Comparison of ENCODE assay signal across 9 mouse cellular contexts in the genomic region with DNA sequence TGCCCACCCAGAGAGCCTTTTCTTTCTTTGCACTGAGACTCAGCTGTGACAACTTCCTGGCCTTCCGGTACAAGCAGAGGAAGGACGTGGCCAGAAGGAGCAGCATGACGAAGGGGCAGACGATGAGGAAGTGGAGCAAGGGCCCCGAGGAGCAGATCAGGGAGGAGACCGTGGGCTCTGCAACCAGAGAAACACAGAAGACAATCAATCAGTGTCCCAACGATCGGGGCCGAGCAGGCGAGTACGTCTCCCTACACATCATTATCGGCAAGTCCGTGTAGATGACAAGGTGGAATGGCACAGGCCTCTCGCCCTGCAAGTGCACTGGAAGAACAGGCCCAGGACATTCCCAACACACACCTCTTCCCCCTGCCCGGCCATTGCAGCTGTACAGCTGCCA. TPM values are rescaled to one million over a fixed set of nuclear protein-coding genes. Genes with fewer than 3 reads are reported as not detected.
DNase-seq lines count a peak whose midpoint lies in the region; TF ChIP-seq lines count a peak whose summit lies in the region.
"Had no signal": no experiment of that assay in that cellular context is flagged by ENCODE, and none has a peak within 500 bp of the region (broad histone marks: within the 10 kb centered on the region; RNA-seq: fewer than 3 reads in every experiment).

No protein-coding gene starts in this region.

- H3K9me3 ChIP-seq in limb, embryonic 10.5 days (replicated peaks) = no peaks in the 10 kb centered on the region

- H3K27me3 ChIP-seq in limb, embryonic 10.5 days (ENCODE audit: low read depth, poor library complexity, severe bottlenecking) = no peaks in the 10 kb centered on the region

- H3K4me1 ChIP-seq in limb, embryonic 10.5 days = peaks cover 10% of the 10 kb centered on the region; the same call in 1 of the 2 replicates

- H3K36me3 ChIP-seq in limb, embryonic 10.5 days = no peaks in the 10 kb centered on the region

- H3K27ac ChIP-seq in left cerebral cortex, adult 2 months = 0 out of 2 replicates have a peak overlapping the region, but pooled peaks have one; percentile 28
- H3K27ac ChIP-seq in limb, embryonic 10.5 days = peak overlapping the region; percentile 56

- intact Hi-C loops in left cerebral cortex, adult 2 months (cut with DNase I) = loop anchor here (5.0 kb wide), 1 partner anchor 154 kb away; no protein-coding TSS in a partner anchor

- TF ChIP-seq CTCF in left cerebral cortex, adult 2 months (IDR thresholded peaks at IDR 0.05) = no peak

- WGBS in limb, embryonic 10.5 days = 59% methylated on average over 15 of the region's 15 CpGs

- no peak overlapping the region for H3K4me3 ChIP-seq in left cerebral cortex, adult 2 months
- no peak overlapping the region for H3K4me3 ChIP-seq in limb, embryonic 10.5 days

- no peak for DNase-seq in left cerebral cortex, adult 2 months (ENCODE audit: extremely low spot score in 1 of 2, low spot score in 2 of 2)
- DNase-seq in left cerebral cortex, adult 11 months (ENCODE audit: low spot score) = no peak
- peak; percentile 53 to 57 for DNase-seq in heart, adult 9 months (ENCODE audit: low spot score in 2 of 2)
- no peak for DNase-seq in limb, embryonic 10.5 days (ENCODE audit: low spot score)
- peak; percentile 29 to 55 for DNase-seq in thymus, adult 18-20 months
- no peak for DNase-seq in embryo, embryonic 10.5 days (ENCODE audit: low spot score)
- DNase-seq in cerebellum, adult 11-12 months = no peak
- no peak for DNase-seq in c-Kit-positive CD71-positive TER-119-positive erythroid progenitor cells, embryonic 14.5 days (ENCODE audit: low spot score)
- DNase-seq: gastrocnemius, postnatal 10 days had no signal

RNA-seq across cellular contexts. Expression of a gene that starts 24.3 kb away (rescaled TPM):
- 1 to 10 TPM; 1.0 to 1.3 TPM for total RNA-seq in left cerebral cortex, adult 2 months (2021)
- 30.1 and 32.7 TPM in 2 replicates for polyA plus RNA-seq in limb, embryonic 10.5 days (2016; fragmentation: Nextera tagmentation; extraction: Ambion mirVana)

RNA-seq across cellular contexts. Expression of a gene that starts 35.6 kb away (rescaled TPM):
- under 1 TPM; 0.59 to 0.72 TPM for total RNA-seq in left cerebral cortex, adult 2 months (2021)
- polyA plus RNA-seq in limb, embryonic 10.5 days (2016; fragmentation: Nextera tagmentation; extraction: Ambion mirVana) = 0.04 TPM in 1 of 2 replicates, not detected in the other

Comparison
In these comparisons a context has a peak if more than half of its experiments do, and no peak if none do; other contexts are left out.
1. DNase-seq: peak in heart, adult 9 months (2 of 2) and thymus, adult 18-20 months (2 of 2); none in left cerebral cortex, adult 2 months (0 of 2), left cerebral cortex, adult 11 months (single experiment), limb, embryonic 10.5 days (single experiment), embryo, embryonic 10.5 days (single experiment), cerebellum, adult 11-12 months (single experiment) and c-Kit-positive CD71-positive TER-119-positive erythroid progenitor cells, embryonic 14.5 days (single experiment).